Mouse (Mus musculus) hindbrain, embryonic 10.5 days (tissue): ENCODE measurements at regions not wholly inside any gene's neighbourhood (a gene's known extent, or its start where the extent isn't known, plus 50 kb on each side); places are given as distances from the start of the nearest gene placed in this dataset.

Experiments
- DNase-seq: peaks from one replicate; pipeline ENCODE4 v3.0.0-alpha.2; 2017; ENCODE audit warnings: low spot score
- H3K27ac ChIP-seq: fragments of 300-500 bp; sonication (generic); 2 replicates; pipeline ENCODE4 v1.5.1; 2016; ENCODE audit warnings: mild to moderate bottlenecking, moderate library complexity
- H3K27me3 ChIP-seq: fragments of 300-500 bp; sonication (generic); 2 replicates; pipeline ENCODE4 v1.6.1; 2016; ENCODE audit warnings: mild to moderate bottlenecking; ENCODE audit not compliant: poor library complexity, insufficient read depth, severe bottlenecking
- H3K36me3 ChIP-seq: fragments of 300-500 bp; sonication (generic); 2 replicates; pipeline ENCODE4 v1.6.1; 2016; ENCODE audit warnings: mild to moderate bottlenecking, moderate library complexity
- H3K4me1 ChIP-seq: fragments of 300-500 bp; sonication (generic); replicated peaks from 2 replicates; pipeline ENCODE4 v1.6.1; 2016; ENCODE audit warnings: mild to moderate bottlenecking
- H3K4me3 ChIP-seq: fragments of 300-500 bp; sonication (generic); 2 replicates; pipeline ENCODE4 v1.5.1; 2016; ENCODE audit warnings: mild to moderate bottlenecking, moderate library complexity
- H3K9me3 ChIP-seq: fragments of 300-500 bp; sonication (generic); 2 replicates; pipeline ENCODE4 v1.6.1; 2016; ENCODE audit warnings: mild to moderate bottlenecking, moderate library complexity
- WGBS: fragments of 180-500 bp; shearing (Covaris S2); methylation state at CpG from one replicate; pipeline ENCODE4 v1.1.7; 2016; 5-methylcytosine and 5-hydroxymethylcytosine counted together

DNA sequence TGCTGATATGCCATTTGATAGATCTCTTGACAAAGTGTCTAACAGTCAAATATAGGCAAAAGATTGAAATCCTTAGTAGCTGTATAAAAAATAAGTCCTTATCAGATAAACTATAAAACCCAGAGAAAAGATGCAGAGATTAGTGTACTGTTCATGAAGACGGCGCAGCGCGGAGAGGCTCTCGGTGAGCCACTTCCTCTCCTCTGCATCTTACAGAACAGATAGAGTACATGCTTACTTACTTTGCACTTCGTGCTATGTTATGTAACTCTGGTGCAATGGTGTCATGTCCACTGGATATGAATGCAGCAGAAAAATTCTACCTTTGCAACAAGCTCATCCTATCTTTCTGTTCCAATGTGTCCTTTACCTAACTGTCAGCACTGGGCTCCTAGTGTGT is 2593.5 kb upstream of the Gm7489 start:
- H3K27me3 ChIP-seq = no peaks in the 10 kb centered on the region
- H3K36me3 ChIP-seq = no peaks in the 10 kb centered on the region
- no peaks in the 10 kb centered on the region for H3K9me3 ChIP-seq
- WGBS = 97% methylated on average over 6 of the region's 6 CpGs
- no peak for DNase-seq
- no peak overlapping the region for H3K27ac ChIP-seq
- no peak overlapping the region for H3K4me3 ChIP-seq
- 0 out of 2 replicates have a peak, but pooled peaks cover 3% of the 10 kb centered on the region for H3K4me1 ChIP-seq

DNA sequence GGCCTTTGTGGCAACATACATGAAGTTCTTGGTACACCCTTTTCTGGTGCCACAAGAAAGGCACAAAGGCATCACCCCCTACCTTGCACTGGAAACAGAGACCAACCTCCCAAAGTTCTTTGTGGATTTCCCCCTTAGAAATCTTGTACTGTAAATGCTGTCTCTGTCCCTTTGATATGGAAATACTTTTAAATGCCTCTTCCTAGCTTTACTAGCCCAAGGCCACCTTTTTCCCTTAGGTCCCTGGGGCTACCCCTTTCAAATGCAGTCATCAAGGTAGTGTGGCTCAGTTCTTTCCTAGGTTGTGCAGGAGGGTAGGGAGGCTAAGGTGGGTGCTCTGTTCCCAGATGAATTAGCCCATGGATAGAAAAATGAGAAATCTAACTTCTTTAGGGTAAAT is 2587.9 kb upstream of the Gm7489 start:
- Histone ChIP-seq H3K4me1 (0 out of 2 replicates have a peak, but pooled peaks cover 3% of the 10 kb centered on the region), H3K9me3 (no peaks in the 10 kb centered on the region), H3K27me3 (no peaks in the 10 kb centered on the region), H3K4me3 (no peak overlapping the region), H3K36me3 (no peaks in the 10 kb centered on the region), H3K27ac (no peak overlapping the region)
- no peak for DNase-seq

DNA sequence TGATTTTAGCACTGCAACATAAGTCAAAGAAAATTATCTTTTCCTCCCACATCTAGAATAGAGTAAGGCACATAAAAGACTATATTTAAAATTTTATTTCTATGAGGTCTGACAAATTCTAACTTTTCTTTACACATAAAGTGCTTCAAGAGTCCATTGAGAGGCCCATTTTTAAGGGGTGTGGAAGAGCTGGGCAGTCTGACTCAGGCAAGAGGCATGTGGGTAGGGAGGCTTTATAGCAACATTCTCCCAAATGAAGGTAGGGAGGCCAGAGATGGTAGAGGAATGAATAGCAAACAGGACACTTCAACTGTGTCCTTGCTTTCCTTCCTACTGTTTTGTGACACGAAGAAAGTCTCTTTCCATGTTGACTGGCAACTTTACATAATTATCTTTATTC is 2566.6 kb upstream of the Gm7489 start:
- H3K4me3 ChIP-seq = no peak overlapping the region
- H3K36me3 ChIP-seq = no peaks in the 10 kb centered on the region
- H3K27me3 ChIP-seq = no peaks in the 10 kb centered on the region
- DNase-seq = no peak
- H3K27ac ChIP-seq = no peak overlapping the region
- H3K4me1 ChIP-seq = no peaks in the 10 kb centered on the region
- WGBS = 88% methylated on average over 1 of the region's 1 CpGs
- no peaks in the 10 kb centered on the region for H3K9me3 ChIP-seq

DNA sequence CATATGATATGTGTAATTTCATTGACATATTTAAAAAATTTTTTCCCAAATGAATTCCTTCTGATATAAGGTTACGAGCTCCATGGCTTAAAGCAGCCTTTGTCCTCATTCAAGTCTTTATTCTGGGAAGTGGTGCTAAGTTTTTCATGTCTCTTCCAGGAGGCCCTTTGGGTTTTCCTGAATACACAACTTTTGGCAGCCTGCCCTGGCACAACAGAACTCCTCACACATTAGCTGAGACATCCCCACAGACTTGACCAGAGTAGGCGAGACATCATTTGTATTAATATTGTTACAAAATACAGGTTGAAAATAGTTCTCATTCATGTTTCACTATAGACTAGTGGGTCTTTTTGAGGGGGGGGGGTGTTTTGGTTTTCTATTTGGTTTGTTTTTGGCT is 2565.9 kb upstream of the Gm7489 start:
- Histone ChIP-seq H3K4me3 (no peak overlapping the region), H3K27ac (no peak overlapping the region), H3K27me3 (no peaks in the 10 kb centered on the region), H3K4me1 (no peaks in the 10 kb centered on the region), H3K36me3 (no peaks in the 10 kb centered on the region), H3K9me3 (no peaks in the 10 kb centered on the region)
- 85% methylated on average over 2 of the region's 2 CpGs for WGBS
- DNase-seq = no peak

DNA sequence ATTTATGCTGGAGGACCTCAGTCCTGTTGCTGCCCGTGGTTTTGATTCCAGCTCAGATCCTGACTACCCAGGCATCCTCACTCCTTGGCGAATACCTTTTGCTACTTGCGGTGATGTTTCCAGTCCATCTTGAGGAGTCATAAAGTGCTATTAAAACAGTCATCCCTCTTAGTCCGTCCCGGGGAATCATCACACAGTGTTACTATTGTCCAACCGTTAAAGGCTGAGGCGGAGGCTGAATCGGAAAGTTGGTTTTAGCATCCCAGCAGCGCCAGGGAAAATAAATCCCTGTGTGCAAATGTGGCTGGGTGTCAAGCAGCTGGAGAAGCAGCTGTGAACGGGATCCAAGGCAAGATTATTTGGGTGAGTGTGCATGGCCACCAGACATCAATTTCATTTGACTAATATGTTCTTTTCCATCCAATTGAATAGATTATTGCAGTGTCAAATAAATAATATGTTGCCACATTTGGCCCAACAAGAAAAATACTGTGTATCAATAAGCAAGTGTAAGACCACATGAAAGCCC is 2564.3 kb upstream of the Gm7489 start:
- H3K27me3 ChIP-seq = no peaks in the 10 kb centered on the region
- H3K4me1 ChIP-seq = no peaks in the 10 kb centered on the region
- 86% methylated on average over 10 of the region's 10 CpGs for WGBS
- no peak overlapping the region for H3K27ac ChIP-seq
- no peak for DNase-seq
- no peak overlapping the region for H3K4me3 ChIP-seq
- H3K36me3 ChIP-seq = no peaks in the 10 kb centered on the region
- no peaks in the 10 kb centered on the region for H3K9me3 ChIP-seq

DNA sequence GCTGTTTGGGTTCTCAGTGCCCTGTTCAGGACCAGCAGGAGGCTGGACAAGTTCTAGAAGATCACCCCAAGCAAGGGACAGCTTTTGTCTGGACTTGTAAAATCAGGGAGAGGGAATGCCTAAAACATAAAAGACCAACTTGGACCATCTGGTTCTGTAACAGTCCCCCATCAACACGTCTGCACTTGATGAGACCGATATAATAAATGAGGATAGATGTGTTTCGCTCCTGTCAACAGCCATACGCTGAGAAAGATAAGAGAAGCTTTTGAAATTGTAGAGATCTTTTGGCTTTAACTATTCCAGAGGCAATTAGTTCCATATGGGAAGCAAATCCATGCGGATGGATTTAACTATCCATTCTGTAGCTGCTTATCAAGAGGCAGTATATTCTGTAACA is 2561.4 kb upstream of the Gm7489 start:
- H3K27me3 ChIP-seq = no peaks in the 10 kb centered on the region
- H3K9me3 ChIP-seq = no peaks in the 10 kb centered on the region
- no peak overlapping the region for H3K27ac ChIP-seq
- H3K4me3 ChIP-seq = no peak overlapping the region
- no peak for DNase-seq
- 80% methylated on average over 5 of the region's 5 CpGs for WGBS
- H3K4me1 ChIP-seq = no peaks in the 10 kb centered on the region
- no peaks in the 10 kb centered on the region for H3K36me3 ChIP-seq

DNA sequence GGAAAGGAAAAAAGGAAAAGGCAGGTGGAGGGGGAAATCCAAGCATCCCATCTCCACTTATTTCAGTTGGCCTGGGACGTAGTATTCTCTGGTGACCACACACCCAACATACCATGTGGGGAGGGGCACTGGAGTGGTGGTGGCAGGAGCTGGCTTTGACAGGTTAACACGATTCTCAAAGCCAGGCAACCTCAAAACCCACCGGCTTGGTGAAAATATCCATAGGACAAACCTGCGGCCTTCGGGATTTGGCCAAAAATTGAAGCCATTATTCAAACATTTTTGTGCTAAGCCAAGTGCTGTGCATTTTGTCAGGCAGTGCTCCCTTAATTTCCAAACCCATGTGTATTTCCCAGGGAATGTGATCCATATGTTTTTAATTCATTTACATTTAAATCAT is 2560.5 kb upstream of the Gm7489 start:
- DNase-seq = no peak
- Histone ChIP-seq H3K4me3 (no peak overlapping the region), H3K27me3 (no peaks in the 10 kb centered on the region), H3K36me3 (no peaks in the 10 kb centered on the region), H3K27ac (no peak overlapping the region), H3K4me1 (no peaks in the 10 kb centered on the region), H3K9me3 (no peaks in the 10 kb centered on the region)
- 88% methylated on average over 5 of the region's 5 CpGs for WGBS

DNA sequence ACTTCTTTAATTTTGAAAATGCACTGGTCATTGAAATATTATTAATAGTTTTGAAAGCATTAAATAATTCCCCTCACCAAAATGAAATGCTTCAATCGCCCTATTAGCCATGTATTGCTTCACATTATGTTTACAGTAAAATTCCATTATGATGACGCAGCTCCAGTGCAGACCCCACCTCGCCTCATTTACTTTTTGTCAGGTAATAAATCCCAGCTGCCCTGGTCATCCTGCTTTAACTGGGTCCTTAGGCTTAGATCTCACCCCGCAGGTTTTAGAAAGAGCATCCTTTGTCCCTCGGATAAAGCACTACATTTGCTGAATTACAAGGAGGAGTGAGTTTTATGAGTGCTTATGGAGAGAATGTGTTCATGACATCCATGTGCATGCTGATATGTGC is 2557.0 kb upstream of the Gm7489 start:
- H3K4me3 ChIP-seq = no peak overlapping the region
- no peaks in the 10 kb centered on the region for H3K36me3 ChIP-seq
- H3K9me3 ChIP-seq = no peaks in the 10 kb centered on the region
- DNase-seq = no peak
- 78% methylated on average over 5 of the region's 5 CpGs for WGBS
- H3K27ac ChIP-seq = no peak overlapping the region
- H3K27me3 ChIP-seq = no peaks in the 10 kb centered on the region
- H3K4me1 ChIP-seq = no peaks in the 10 kb centered on the region

DNA sequence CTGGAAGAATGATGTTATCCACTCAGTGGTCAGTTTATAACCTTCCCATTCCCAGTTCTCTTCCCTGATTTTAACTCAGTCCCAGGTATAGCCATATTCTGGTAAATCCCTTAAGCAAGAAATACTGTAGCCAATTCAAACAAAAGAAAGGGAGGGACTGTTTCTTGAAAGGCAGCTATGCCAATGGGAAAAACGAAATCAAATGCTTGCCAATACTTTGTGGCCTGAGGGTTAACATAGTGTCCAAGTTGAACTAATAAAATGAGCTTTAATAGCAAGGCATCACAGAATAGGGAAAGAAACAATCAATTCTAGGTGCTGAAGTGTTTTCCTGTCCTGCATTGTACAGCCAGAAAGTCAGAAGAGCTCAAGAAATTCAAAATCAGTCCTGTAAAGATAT is 2548.3 kb upstream of the Gm7489 start:
- no peak overlapping the region for H3K27ac ChIP-seq
- no peaks in the 10 kb centered on the region for H3K4me1 ChIP-seq
- DNase-seq = no peak
- H3K9me3 ChIP-seq = no peaks in the 10 kb centered on the region
- H3K4me3 ChIP-seq = no peak overlapping the region
- WGBS = 72% methylated on average over 1 of the region's 1 CpGs
- H3K36me3 ChIP-seq = no peaks in the 10 kb centered on the region
- H3K27me3 ChIP-seq = no peaks in the 10 kb centered on the region

DNA sequence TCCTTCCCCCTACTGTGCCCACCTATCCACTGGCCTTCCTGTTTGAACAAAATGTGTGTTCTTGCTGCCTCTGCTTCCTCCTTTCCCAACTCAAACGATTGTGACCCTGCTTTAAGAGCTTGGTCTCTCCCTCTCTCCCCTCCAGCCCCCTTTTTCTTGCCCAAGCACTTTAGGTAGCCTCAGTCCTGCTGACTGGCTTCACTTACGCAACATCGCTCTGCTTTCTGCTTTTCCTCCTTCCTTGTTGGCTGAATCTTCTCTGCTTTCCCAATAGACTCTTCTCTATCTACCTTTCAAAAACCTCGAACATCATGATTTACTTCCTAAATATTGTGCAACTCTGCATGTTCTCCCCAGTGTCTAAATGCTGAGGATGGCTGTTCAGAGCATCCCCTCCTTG is 2538.4 kb upstream of the Gm7489 start:
- no peak overlapping the region for H3K27ac ChIP-seq
- no peaks in the 10 kb centered on the region for H3K27me3 ChIP-seq
- H3K9me3 ChIP-seq = no peaks in the 10 kb centered on the region
- DNase-seq = no peak
- 87% methylated on average over 4 of the region's 4 CpGs for WGBS
- no peaks in the 10 kb centered on the region for H3K36me3 ChIP-seq
- no peak overlapping the region for H3K4me3 ChIP-seq
- H3K4me1 ChIP-seq = no peaks in the 10 kb centered on the region

DNA sequence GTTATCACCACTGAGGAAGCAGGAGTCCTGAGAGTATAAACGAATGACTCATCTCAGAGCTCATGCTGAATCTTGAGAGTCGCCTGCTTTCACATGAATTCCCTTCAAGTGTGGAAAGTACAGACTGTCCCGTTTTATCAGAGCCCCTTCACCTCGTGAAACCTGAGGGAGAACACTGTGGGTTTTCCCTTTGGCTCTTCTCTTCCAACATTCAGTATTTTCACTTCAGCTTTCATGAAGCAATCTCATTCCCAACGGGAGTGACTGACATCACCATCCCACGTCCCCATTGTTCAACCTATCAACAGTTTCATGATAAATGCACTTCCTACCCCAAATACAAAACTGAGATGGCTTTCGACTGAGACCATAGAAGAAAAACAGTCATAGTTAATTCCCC is 2521.3 kb upstream of the Gm7489 start:
- H3K4me1 ChIP-seq = no peaks in the 10 kb centered on the region
- no peaks in the 10 kb centered on the region for H3K9me3 ChIP-seq
- no peak overlapping the region for H3K27ac ChIP-seq
- no peaks in the 10 kb centered on the region for H3K27me3 ChIP-seq
- WGBS = 75% methylated on average over 7 of the region's 7 CpGs
- no peaks in the 10 kb centered on the region for H3K36me3 ChIP-seq
- no peak for DNase-seq
- H3K4me3 ChIP-seq = no peak overlapping the region

DNA sequence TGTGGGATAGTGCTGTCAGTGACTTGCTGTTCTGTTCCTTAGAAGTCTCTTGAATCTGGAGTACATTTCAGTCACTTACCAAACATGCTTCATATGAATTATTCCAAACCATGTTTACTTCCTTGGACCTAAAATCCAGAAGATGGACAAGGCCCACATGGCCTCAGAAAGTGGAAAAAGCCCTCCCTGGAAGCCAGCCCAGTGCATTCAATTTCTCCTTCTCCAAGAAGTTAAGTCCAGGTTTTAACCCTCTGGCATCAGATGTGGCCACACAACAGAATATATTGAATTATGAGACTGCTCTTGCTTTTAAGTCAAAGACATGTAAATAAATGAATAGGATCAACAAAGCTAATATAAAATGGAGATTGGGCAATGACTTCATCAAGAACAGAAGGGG is 2513.5 kb upstream of the Gm7489 start:
- Histone ChIP-seq H3K9me3 (no peaks in the 10 kb centered on the region), H3K4me1 (no peaks in the 10 kb centered on the region), H3K4me3 (no peak overlapping the region), H3K27me3 (no peaks in the 10 kb centered on the region), H3K27ac (no peak overlapping the region), H3K36me3 (no peaks in the 10 kb centered on the region)
- DNase-seq = no peak

DNA sequence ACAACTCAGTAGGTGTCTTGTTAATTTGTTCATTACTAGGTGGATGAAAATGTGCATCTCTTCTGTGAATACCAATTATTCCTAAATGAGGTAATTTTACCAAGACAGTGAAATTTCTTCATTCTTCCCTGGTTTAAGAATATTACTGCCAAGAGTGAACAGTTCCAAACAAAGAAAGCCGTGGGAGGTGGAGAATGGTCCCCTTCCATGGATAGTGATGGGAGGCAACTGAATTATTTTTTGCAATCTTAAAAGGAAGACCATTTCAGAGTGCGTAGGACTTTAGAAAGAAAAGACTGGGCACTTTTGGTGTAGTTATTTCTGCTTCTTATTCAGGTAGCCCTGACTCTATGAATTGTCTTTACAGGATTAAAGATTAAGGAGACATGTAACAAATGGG is 2494.3 kb upstream of the Gm7489 start:
- DNase-seq = no peak
- Histone ChIP-seq H3K4me1 (no peaks in the 10 kb centered on the region), H3K27ac (no peak overlapping the region), H3K27me3 (no peaks in the 10 kb centered on the region), H3K4me3 (no peak overlapping the region), H3K36me3 (no peaks in the 10 kb centered on the region), H3K9me3 (no peaks in the 10 kb centered on the region)
- WGBS = 91% methylated on average over 2 of the region's 2 CpGs

DNA sequence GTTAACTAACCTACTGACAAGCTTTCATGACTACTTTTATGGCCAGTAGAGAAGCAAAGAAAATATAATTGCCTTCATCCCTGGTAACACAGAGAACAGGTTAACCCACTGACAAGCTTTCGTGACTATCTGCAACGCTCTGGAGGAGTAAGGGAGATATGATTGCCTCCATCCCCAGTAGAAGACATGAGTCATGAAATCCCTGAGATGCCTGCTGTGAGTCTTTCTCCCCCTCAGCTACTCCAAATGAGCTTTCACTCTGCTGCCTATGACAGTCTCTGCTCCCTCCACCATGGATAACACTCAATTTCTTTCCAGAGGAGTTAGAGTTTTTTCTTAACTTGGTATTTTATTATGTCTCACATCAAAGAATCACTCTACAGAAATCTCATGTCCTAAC is 2493.4 kb upstream of the Gm7489 start:
- H3K4me1 ChIP-seq = no peaks in the 10 kb centered on the region
- no peak overlapping the region for H3K4me3 ChIP-seq
- 85% methylated on average over 2 of the region's 2 CpGs for WGBS
- H3K27ac ChIP-seq = no peak overlapping the region
- H3K27me3 ChIP-seq = no peaks in the 10 kb centered on the region
- H3K9me3 ChIP-seq = no peaks in the 10 kb centered on the region
- no peak for DNase-seq
- H3K36me3 ChIP-seq = no peaks in the 10 kb centered on the region
